Mouse (Mus musculus): Measurements from ENCODE around the gene Tmem150b. TPM values are rescaled to one million over a fixed set of nuclear protein-coding genes. Genes with fewer than 3 reads are reported as not detected.

Tmem150b gene
- total and polyA plus RNA-seq, 3 experiments, result 0.17 TPM; not detected in 2

DNA sequence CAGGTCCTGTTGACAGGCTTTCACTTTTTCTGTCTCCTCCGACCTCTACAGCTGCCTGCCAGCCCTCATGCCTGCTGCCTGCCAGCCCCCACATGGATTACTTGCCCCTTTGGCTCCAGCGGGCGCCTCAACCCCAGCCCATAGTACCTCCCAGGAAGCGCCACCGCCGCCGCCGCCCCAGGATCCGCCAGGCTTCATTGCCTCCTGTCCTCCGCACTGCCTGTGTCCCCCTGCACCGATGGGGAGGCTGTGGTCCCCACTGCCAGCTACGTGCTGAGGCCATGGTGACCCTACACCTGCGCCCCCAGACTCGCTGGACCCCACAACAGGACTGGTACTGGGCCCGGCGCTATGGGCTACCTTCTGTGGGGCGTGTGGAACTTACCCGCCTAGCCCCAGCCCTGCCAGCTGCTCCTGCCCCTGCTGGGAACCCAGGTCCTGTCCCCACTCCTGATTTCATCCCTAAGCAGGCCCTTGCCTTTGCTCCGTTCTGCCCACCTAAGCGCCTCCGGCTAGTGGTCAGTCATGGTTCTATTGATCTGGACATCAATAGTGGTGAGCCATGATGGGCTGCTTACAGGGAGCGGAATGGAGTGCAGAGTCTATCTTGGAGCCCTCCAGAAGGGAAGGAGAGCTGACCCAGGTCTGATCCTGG lies 21.4 kb upstream of the Tmem150b start:
- Histone ChIP-seq H3K79me2 (replicated peaks; ENCODE audit: control insufficient read depth, extremely low read depth, insufficient read depth, poor library complexity, severe bottlenecking) (no peaks in the 10 kb centered on the region), H3K9me3 (replicated peaks; ENCODE audit: low read length) (no peaks in the 10 kb centered on the region), H3K27me3 (replicated peaks) (no peaks in the 10 kb centered on the region), H3K9ac (ENCODE audit: insufficient read depth, low read depth) (no peak overlapping the region), H3K36me3 (replicated peaks in 1 of 2; ENCODE audit: control insufficient read depth in 1 of 2, insufficient read depth in 1 of 2, low read length in 1 of 2) (peaks cover 34 to 86% of the 10 kb centered on the region in 2 experiments), H3K4me1 (ENCODE audit: control insufficient read depth in 1 of 2, insufficient read depth in 2 of 2) (peaks cover 3 to 15% of the 10 kb centered on the region in 2 experiments; a peak in 3 of 4 replicates), H3K4me3 (replicated peaks in 1 of 3; ENCODE audit: low read depth in 2 of 3, low read length in 2 of 3, poor library complexity in 1 of 3) (no peak overlapping the region), H3K27ac (ENCODE audit: insufficient read depth, low read depth) (no peak overlapping the region), H3K4me2 (ENCODE audit: insufficient read depth, low read depth, poor library complexity, severe bottlenecking) (no peak overlapping the region)
- TF ChIP-seq POLR2AphosphoS2 (IDR thresholded peaks at IDR 0.05; ENCODE audit: low read depth, low read length) (no peak), RAD21 (IDR thresholded peaks at IDR 0.05; ENCODE audit: low read depth, low read length) (no peak), ZNF384 (IDR thresholded peaks at IDR 0.05; ENCODE audit: low read depth, low read length) (no peak), MEF2A (IDR thresholded peaks at IDR 0.05; ENCODE audit: borderline replicate concordance, low read depth, low read length) (no peak), MYC (IDR thresholded peaks at IDR 0.05; ENCODE audit: low read depth, low read length) (no peak), CHD1 (IDR thresholded peaks at IDR 0.05; ENCODE audit: low read depth, low read length) (no peak), USF1 (IDR thresholded peaks at IDR 0.05; ENCODE audit: low read depth, low read length) (no peak), MAX (IDR thresholded peaks at IDR 0.05; ENCODE audit: low read length) (no peak), PAX5 (IDR thresholded peaks at IDR 0.05; ENCODE audit: low read length) (no peak), UBTF (IDR thresholded peaks at IDR 0.05; ENCODE audit: low read depth, low read length) (no peak), NELFE (IDR thresholded peaks at IDR 0.05; ENCODE audit: low read depth, low read length) (no peak), ZMIZ1 (IDR thresholded peaks at IDR 0.05; ENCODE audit: low read depth, low read length) (no peak), MAZ (IDR thresholded peaks at IDR 0.05; ENCODE audit: low read depth, low read length) (no peak), E2F4 (IDR thresholded peaks at IDR 0.05; ENCODE audit: insufficient replicate concordance, low read depth, low read length) (no peak), JUND (conservative IDR thresholded peaks at IDR 0.05; ENCODE audit: low read depth, low read length) (no peak), JUN (IDR thresholded peaks at IDR 0.05; ENCODE audit: insufficient read depth, low read depth, low read length) (no peak), NRF1 (IDR thresholded peaks at IDR 0.05; ENCODE audit: low read depth, low read length) (no peak), KAT2A (IDR thresholded peaks at IDR 0.05; ENCODE audit: insufficient replicate concordance, low read length) (no peak), USF2 (conservative IDR thresholded peaks at IDR 0.05; ENCODE audit: low read depth, low read length) (no peak)
- no peak for DNase-seq (ENCODE audit: extremely low read depth)
- dilution Hi-C loops (cut with MboI; ENCODE audit: extremely low pct_ligation_motif_present, extremely low pct_unique_long_range_greater_than_20kb, low sequenced_read_pairs) (no loop called here), in situ Hi-C loops (cut with MboI; ENCODE audit: low pct_ligation_motif_present, low pct_unique_long_range_greater_than_20kb, low sequenced_read_pairs) (loop anchor here (5.0 kb wide), 1 partner anchor 36 kb away; the partner anchor contains the start of genes Il11 and Tmem190)

GRCm38 (mm10) chr7:4744886-4745285 lies 19.8 kb upstream of the Tmem150b start:
- dilution Hi-C loops (cut with MboI; ENCODE audit: extremely low pct_ligation_motif_present, extremely low pct_unique_long_range_greater_than_20kb, low sequenced_read_pairs), result no loop called here
- H3K79me2 ChIP-seq (replicated peaks; ENCODE audit: control insufficient read depth, extremely low read depth, insufficient read depth, poor library complexity, severe bottlenecking), result no peaks in the 10 kb centered on the region
- TF ChIP-seq EP300 (IDR thresholded peaks at IDR 0.05; ENCODE audit: low read length) (no peak), MYC (IDR thresholded peaks at IDR 0.05; ENCODE audit: low read depth, low read length) (no peak), UBTF (IDR thresholded peaks at IDR 0.05; ENCODE audit: low read depth, low read length) (no peak), USF2 (conservative IDR thresholded peaks at IDR 0.05; ENCODE audit: low read depth, low read length) (no peak), MEF2A (IDR thresholded peaks at IDR 0.05; ENCODE audit: borderline replicate concordance, low read depth, low read length) (no peak), POLR2AphosphoS2 (IDR thresholded peaks at IDR 0.05; ENCODE audit: low read depth, low read length) (no peak), MAZ (IDR thresholded peaks at IDR 0.05; ENCODE audit: low read depth, low read length) (no peak), POLR2A (IDR thresholded peaks at IDR 0.05; ENCODE audit: low read depth, low read length) (no peak), ZC3H11A (IDR thresholded peaks at IDR 0.05; ENCODE audit: low read depth, low read length) (no peak), NRF1 (IDR thresholded peaks at IDR 0.05; ENCODE audit: low read depth, low read length) (no peak), ELF1 (IDR thresholded peaks at IDR 0.05; ENCODE audit: low read depth, low read length) (no peak), ETS1 (conservative IDR thresholded peaks at IDR 0.05; ENCODE audit: low read depth, low read length) (no peak), CHD2 (IDR thresholded peaks at IDR 0.05; ENCODE audit: low read length) (no peak), SIN3A (IDR thresholded peaks at IDR 0.05; ENCODE audit: low read length) (no peak), TBP (conservative IDR thresholded peaks at IDR 0.05; ENCODE audit: low read depth, low read length) (no peak)
- H3K36me3 ChIP-seq (replicated peaks in 1 of 2; ENCODE audit: control insufficient read depth in 1 of 2, insufficient read depth in 1 of 2, low read length in 1 of 2), result peaks cover 34 to 78% of the 10 kb centered on the region in 2 experiments
- no peaks in the 10 kb centered on the region for H3K9me3 ChIP-seq (replicated peaks; ENCODE audit: low read length)
- H3K4me3 ChIP-seq (replicated peaks in 1 of 3; ENCODE audit: low read depth in 2 of 3, low read length in 2 of 3, poor library complexity in 1 of 3), result no peak overlapping the region
- in situ Hi-C loops (cut with MboI; ENCODE audit: low pct_ligation_motif_present, low pct_unique_long_range_greater_than_20kb, low sequenced_read_pairs), result loop anchor here (5.0 kb wide), 1 partner anchor 37 kb away; the partner anchor contains the start of genes Il11 and Tmem190
- H3K4me1 ChIP-seq (ENCODE audit: control insufficient read depth in 1 of 2, insufficient read depth in 2 of 2), result peaks cover 5 to 18% of the 10 kb centered on the region in 2 experiments; a peak in 3 of 4 replicates
- H3K27me3 ChIP-seq (replicated peaks), result no peaks in the 10 kb centered on the region
- no peak for DNase-seq (ENCODE audit: extremely low read depth)
- H3K9ac ChIP-seq (ENCODE audit: insufficient read depth, low read depth), result no peak overlapping the region
- H3K27ac ChIP-seq (ENCODE audit: insufficient read depth, low read depth), result no peak overlapping the region
- no peak overlapping the region for H3K4me2 ChIP-seq (ENCODE audit: insufficient read depth, low read depth, poor library complexity, severe bottlenecking)
